Mouse (Mus musculus) gastrocnemius, postnatal 36 days (tissue): ENCODE data around the gene Adgrf2. TPM values are rescaled to one million over a fixed set of nuclear protein-coding genes. Genes with fewer than 3 reads are reported as not detected.
A peak's percentile ranks its signal among the peaks of the same experiment; 100 is the strongest.

Experiments
- DNase-seq, 2 experiments: peaks; one replicate each; pipeline ENCODE4 v3.0.0; 2022
- intact Hi-C: fragments of 180-260 bp; cut with DNase I; formaldehyde crosslinking; loops from one replicate; pipeline ENCODE4 v1.15.1; 2025
- long read RNA-seq, 2 experiments: library from polyadenylated mRNA; stranded (forward); transcript quantifications; one replicate each; pipeline ENCODE4 v2.0.0; 2021
- total RNA-seq, 2 experiments: library from RNA; stranded (reverse); gene quantifications; 2 replicates each; pipeline ENCODE4 v1.2.3; 2021

Gene Adgrf2
- total RNA-seq: under 1 TPM; 0.25 to 0.26 TPM
- long read RNA-seq, experiment 1: 0 reads
- long read RNA-seq, experiment 2: 0 reads

- DNase-seq: no peak
- intact Hi-C loops: no loop called here
Observed at GRCm38 (mm10) chr17:42741801-42742217, at the start of gene Adgrf2. TSS of gene Adgrf2 (minus strand) at chr17:42742179.

- intact Hi-C loops: no loop called here
- DNase-seq: no peak
Observed at GRCm38 (mm10) chr17:42790787-42791186, 48.8 kb upstream of the Adgrf2 start.

- no peak for DNase-seq
- intact Hi-C loops: no loop called here
Observed at GRCm38 (mm10) chr17:42789723-42790122, 47.7 kb upstream of the Adgrf2 start.

GRCm38 (mm10) chr17:42788686-42789453 is 46.9 kb upstream of the Adgrf2 start:
- DNase-seq: no peak

GRCm38 (mm10) chr17:42782156-42782757 is 40.3 kb upstream of the Adgrf2 start:
- DNase-seq: peak; percentile 38 to 47
- intact Hi-C loops: no loop called here

More at GRCm38 (mm10) chr17:42788686-42789453, 46.9 kb upstream of the Adgrf2 start:
- intact Hi-C loops: no loop called here

GRCm38 (mm10) chr17:42753791-42754190 is 11.8 kb upstream of the Adgrf2 start:
- intact Hi-C loops: no loop called here
- DNase-seq: no peak

GRCm38 (mm10) chr17:42752173-42752572 is 10.2 kb upstream of the Adgrf2 start:
- DNase-seq: no peak
- intact Hi-C loops: no loop called here

GRCm38 (mm10) chr17:42745657-42746420 is 3.9 kb upstream of the Adgrf2 start:
- intact Hi-C loops: no loop called here
- DNase-seq: no peak

- intact Hi-C loops: no loop called here
- no peak for DNase-seq
Observed at GRCm38 (mm10) chr17:42742823-42743222, 844 bp upstream of the Adgrf2 start.

- DNase-seq: no peak
- intact Hi-C loops: no loop called here
Observed at GRCm38 (mm10) chr17:42738794-42739193, 3.2 kb downstream of the Adgrf2 start.

GRCm38 (mm10) chr17:42717161-42717560 is 24.8 kb downstream of the Adgrf2 start:
- intact Hi-C loops: no loop called here
- DNase-seq: no peak

GRCm38 (mm10) chr17:42714991-42715390 is 27.0 kb downstream of the Adgrf2 start:
- intact Hi-C loops: no loop called here
- DNase-seq: no peak

GRCm38 (mm10) chr17:42710717-42711116 is 31.3 kb downstream of the Adgrf2 start:
- DNase-seq: no peak
- intact Hi-C loops: no loop called here

GRCm38 (mm10) chr17:42705611-42706010 is 36.4 kb downstream of the Adgrf2 start:
- intact Hi-C loops: no loop called here

GRCm38 (mm10) chr17:42702198-42702597 is 39.8 kb downstream of the Adgrf2 start:
- intact Hi-C loops: no loop called here
- no peak for DNase-seq

More at GRCm38 (mm10) chr17:42705611-42706010, 36.4 kb downstream of the Adgrf2 start:
- no peak for DNase-seq

- no peak for DNase-seq
- intact Hi-C loops: no loop called here
Observed at GRCm38 (mm10) chr17:42694730-42695129, 47.2 kb downstream of the Adgrf2 start.

GRCm38 (mm10) chr17:42692136-42692535 is 49.8 kb downstream of the Adgrf2 start, which contains the start of gene Adgrf4:
TSS of gene Adgrf4 (minus strand) at chr17:42692284.
- DNase-seq: no peak
- intact Hi-C loops: no loop called here

GRCm38 (mm10) chr17:42690531-42690930 is 51.4 kb downstream of the Adgrf2 start:
- intact Hi-C loops: no loop called here
- DNase-seq: no peak
